Mouse (Mus musculus): ENCODE measurements around the gene Zdhhc13. TPM values are rescaled to one million over a fixed set of nuclear protein-coding genes. Genes with fewer than 3 reads are reported as not detected.

The Zdhhc13 gene
- polyA plus RNA-seq, 1 experiment from 2014 or later: 28.7 TPM

DNA sequence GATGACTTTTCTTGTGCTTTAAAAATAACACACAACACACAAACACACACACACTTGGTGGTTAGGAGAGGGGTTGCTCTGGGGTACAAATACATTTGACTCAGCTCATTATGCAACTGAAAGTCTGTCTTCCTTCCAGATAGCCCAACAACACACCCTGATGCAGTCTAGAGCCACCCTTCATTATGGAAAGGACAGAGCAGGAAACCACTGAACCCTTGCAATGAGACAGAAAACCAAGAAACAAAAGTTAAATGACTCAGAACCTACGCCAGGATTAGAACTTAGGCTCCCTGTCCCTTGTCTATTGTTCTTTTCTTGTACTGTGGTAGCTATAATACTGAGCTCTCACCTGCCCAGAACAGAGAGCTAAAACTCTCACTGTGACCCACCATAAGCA is 28.0 kb upstream of the Zdhhc13 start:
- Histone ChIP-seq H3K4me2 (ENCODE audit: low read depth, severe bottlenecking) (no peak overlapping the region), H3K9ac (ENCODE audit: low read length) (no peak overlapping the region), H3K36me3 (ENCODE audit: control insufficient read depth, insufficient read depth, low read length) (no peaks in the 10 kb centered on the region), H3K4me1 (ENCODE audit: control insufficient read depth, insufficient read depth, low read length) (no peaks in the 10 kb centered on the region), H3K27ac (replicated peaks; ENCODE audit: low read depth, low read length) (no peak overlapping the region), H3K9me3 (ENCODE audit: control insufficient read depth, low read length) (no peaks in the 10 kb centered on the region), H3K27me3 (ENCODE audit: control insufficient read depth, insufficient read depth, low read length) (no peaks in the 10 kb centered on the region), H3K4me3 (ENCODE audit: low read depth, low read length) (no peak overlapping the region)
- DNase-seq (ENCODE audit: low spot score) (no peak), ATAC-seq (ENCODE audit: insufficient number of reproducible peaks, low FRiP score, low TSS enrichment, low read depth) (no peak)
- 92% methylated on average over 1 of the region's 1 CpGs for WGBS

- Histone ChIP-seq H3K9me3 (ENCODE audit: control insufficient read depth, low read length) (no peaks in the 10 kb centered on the region), H3K27me3 (ENCODE audit: control insufficient read depth, insufficient read depth, low read length) (no peaks in the 10 kb centered on the region), H3K4me3 (ENCODE audit: low read depth, low read length) (no peak overlapping the region), H3K9ac (ENCODE audit: low read length) (no peak overlapping the region), H3K27ac (replicated peaks; ENCODE audit: low read depth, low read length) (no peak overlapping the region), H3K36me3 (ENCODE audit: control insufficient read depth, insufficient read depth, low read length) (no peaks in the 10 kb centered on the region), H3K4me1 (ENCODE audit: control insufficient read depth, insufficient read depth, low read length) (no peaks in the 10 kb centered on the region), H3K4me2 (ENCODE audit: low read depth, severe bottlenecking) (no peak overlapping the region)
- WGBS: 77% methylated on average over 1 of the region's 1 CpGs
- DNase-seq (ENCODE audit: low spot score) (no peak), ATAC-seq (ENCODE audit: insufficient number of reproducible peaks, low FRiP score, low TSS enrichment, low read depth) (no peak)
These were observed 26.5 kb upstream of the Zdhhc13 start for GRCm38 (mm10) chr7:48762289-48762688.

- Histone ChIP-seq H3K4me1 (ENCODE audit: control insufficient read depth, insufficient read depth, low read length) (no peaks in the 10 kb centered on the region), H3K9me3 (ENCODE audit: control insufficient read depth, low read length) (no peaks in the 10 kb centered on the region), H3K27ac (replicated peaks; ENCODE audit: low read depth, low read length) (no peak overlapping the region), H3K27me3 (ENCODE audit: control insufficient read depth, insufficient read depth, low read length) (no peaks in the 10 kb centered on the region), H3K9ac (ENCODE audit: low read length) (no peak overlapping the region), H3K4me3 (ENCODE audit: low read depth, low read length) (no peak overlapping the region), H3K36me3 (ENCODE audit: control insufficient read depth, insufficient read depth, low read length) (no peaks in the 10 kb centered on the region), H3K4me2 (ENCODE audit: low read depth, severe bottlenecking) (no peak overlapping the region)
- no peak for ATAC-seq (ENCODE audit: insufficient number of reproducible peaks, low FRiP score, low TSS enrichment, low read depth)
- DNase-seq (ENCODE audit: low spot score): no peak
- 78% methylated on average over 3 of the region's 3 CpGs for WGBS
These were observed 26.1 kb upstream of the Zdhhc13 start for GRCm38 (mm10) chr7:48762721-48763120.

DNA sequence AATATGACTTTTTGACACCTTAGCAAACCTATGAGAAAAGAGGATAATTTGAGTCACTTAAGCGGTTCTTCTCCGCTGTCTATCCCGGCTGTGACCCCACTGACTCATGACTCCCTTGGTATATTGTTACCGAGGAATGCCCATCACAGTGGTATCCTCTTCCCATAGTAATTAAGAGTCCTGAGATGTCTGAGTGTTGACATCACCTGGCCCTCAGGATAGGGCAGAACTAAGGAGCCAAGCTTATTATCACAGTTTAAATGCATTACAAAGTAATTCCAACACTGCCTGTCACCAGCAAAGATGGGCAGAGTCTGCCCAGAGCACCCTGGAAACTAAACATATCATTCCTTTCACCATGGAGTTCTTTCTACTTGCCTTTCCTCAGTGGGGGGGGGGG is 22.8 kb upstream of the Zdhhc13 start:
- H3K36me3 ChIP-seq (ENCODE audit: control insufficient read depth, insufficient read depth, low read length): no peaks in the 10 kb centered on the region
- 77% methylated on average over 4 of the region's 4 CpGs for WGBS
- ATAC-seq (ENCODE audit: insufficient number of reproducible peaks, low FRiP score, low TSS enrichment, low read depth): no peak

DNA sequence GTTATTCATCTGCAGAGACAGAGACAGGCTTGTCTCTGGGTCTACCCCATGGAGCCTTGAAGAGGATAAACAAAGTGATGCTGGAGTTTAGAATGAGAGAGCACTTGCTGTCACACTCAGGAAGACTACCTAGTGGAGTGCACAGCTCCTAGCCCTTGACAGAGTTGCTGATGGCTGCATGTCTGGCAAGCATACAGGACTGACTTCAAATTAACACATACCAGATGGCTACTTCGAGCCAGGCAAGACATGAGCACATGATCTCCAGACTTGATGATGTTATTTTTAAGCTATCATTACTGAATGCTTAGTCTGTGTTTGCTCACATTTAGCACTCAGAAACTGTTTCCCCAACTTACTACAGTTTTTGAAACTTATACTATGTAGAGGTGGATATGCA is 19.1 kb upstream of the Zdhhc13 start:
- DNase-seq (ENCODE audit: low spot score) (no peak), ATAC-seq (ENCODE audit: insufficient number of reproducible peaks, low FRiP score, low TSS enrichment, low read depth) (no peak)
- no peaks in the 10 kb centered on the region for H3K4me1 ChIP-seq (ENCODE audit: control insufficient read depth, insufficient read depth, low read length)

More for the DNA sequence above, 22.8 kb upstream of the Zdhhc13 start:
- H3K9ac ChIP-seq (ENCODE audit: low read length): no peak overlapping the region
- DNase-seq (ENCODE audit: low spot score): no peak
- no peaks in the 10 kb centered on the region for H3K9me3 ChIP-seq (ENCODE audit: control insufficient read depth, low read length)
- no peak overlapping the region for H3K4me2 ChIP-seq (ENCODE audit: low read depth, severe bottlenecking)
- no peak overlapping the region for H3K27ac ChIP-seq (replicated peaks; ENCODE audit: low read depth, low read length)
- no peaks in the 10 kb centered on the region for H3K4me1 ChIP-seq (ENCODE audit: control insufficient read depth, insufficient read depth, low read length)
- H3K27me3 ChIP-seq (ENCODE audit: control insufficient read depth, insufficient read depth, low read length): no peaks in the 10 kb centered on the region
- H3K4me3 ChIP-seq (ENCODE audit: low read depth, low read length): no peak overlapping the region

GRCm38 (mm10) chr7:48772060-48772734 is 16.6 kb upstream of the Zdhhc13 start:
- no peak overlapping the region for H3K27ac ChIP-seq (replicated peaks; ENCODE audit: low read depth, low read length)
- H3K9me3 ChIP-seq (ENCODE audit: control insufficient read depth, low read length): no peaks in the 10 kb centered on the region
- H3K4me1 ChIP-seq (ENCODE audit: control insufficient read depth, insufficient read depth, low read length): no peaks in the 10 kb centered on the region
- no peak overlapping the region for H3K9ac ChIP-seq (ENCODE audit: low read length)
- WGBS: 91% methylated on average over 2 of the region's 2 CpGs
- no peak overlapping the region for H3K4me3 ChIP-seq (ENCODE audit: low read depth, low read length)
- DNase-seq (ENCODE audit: low spot score) (no peak), ATAC-seq (ENCODE audit: insufficient number of reproducible peaks, low FRiP score, low TSS enrichment, low read depth) (no peak)
- no peaks in the 10 kb centered on the region for H3K27me3 ChIP-seq (ENCODE audit: control insufficient read depth, insufficient read depth, low read length)
- no peak overlapping the region for H3K4me2 ChIP-seq (ENCODE audit: low read depth, severe bottlenecking)
- H3K36me3 ChIP-seq (ENCODE audit: control insufficient read depth, insufficient read depth, low read length): no peaks in the 10 kb centered on the region

More for the DNA sequence above, 19.1 kb upstream of the Zdhhc13 start:
- Histone ChIP-seq H3K27ac (replicated peaks; ENCODE audit: low read depth, low read length) (no peak overlapping the region), H3K9ac (ENCODE audit: low read length) (no peak overlapping the region), H3K4me2 (ENCODE audit: low read depth, severe bottlenecking) (no peak overlapping the region), H3K4me3 (ENCODE audit: low read depth, low read length) (no peak overlapping the region), H3K9me3 (ENCODE audit: control insufficient read depth, low read length) (no peaks in the 10 kb centered on the region), H3K36me3 (ENCODE audit: control insufficient read depth, insufficient read depth, low read length) (no peaks in the 10 kb centered on the region), H3K27me3 (ENCODE audit: control insufficient read depth, insufficient read depth, low read length) (no peaks in the 10 kb centered on the region)
- WGBS: 60% methylated on average over 1 of the region's 1 CpGs

GRCm38 (mm10) chr7:48773333-48773732 is 15.5 kb upstream of the Zdhhc13 start:
- H3K4me1 ChIP-seq (ENCODE audit: control insufficient read depth, insufficient read depth, low read length): no peaks in the 10 kb centered on the region
- WGBS: 69% methylated on average over 5 of the region's 5 CpGs
- no peak for DNase-seq (ENCODE audit: low spot score)
- no peak overlapping the region for H3K4me2 ChIP-seq (ENCODE audit: low read depth, severe bottlenecking)
- H3K27ac ChIP-seq (replicated peaks; ENCODE audit: low read depth, low read length): no peak overlapping the region
- H3K9ac ChIP-seq (ENCODE audit: low read length): no peak overlapping the region
- H3K36me3 ChIP-seq (ENCODE audit: control insufficient read depth, insufficient read depth, low read length): no peaks in the 10 kb centered on the region
- H3K4me3 ChIP-seq (ENCODE audit: low read depth, low read length): no peak overlapping the region
- H3K9me3 ChIP-seq (ENCODE audit: control insufficient read depth, low read length): no peaks in the 10 kb centered on the region
- no peak for ATAC-seq (ENCODE audit: insufficient number of reproducible peaks, low FRiP score, low TSS enrichment, low read depth)
- no peaks in the 10 kb centered on the region for H3K27me3 ChIP-seq (ENCODE audit: control insufficient read depth, insufficient read depth, low read length)

DNA sequence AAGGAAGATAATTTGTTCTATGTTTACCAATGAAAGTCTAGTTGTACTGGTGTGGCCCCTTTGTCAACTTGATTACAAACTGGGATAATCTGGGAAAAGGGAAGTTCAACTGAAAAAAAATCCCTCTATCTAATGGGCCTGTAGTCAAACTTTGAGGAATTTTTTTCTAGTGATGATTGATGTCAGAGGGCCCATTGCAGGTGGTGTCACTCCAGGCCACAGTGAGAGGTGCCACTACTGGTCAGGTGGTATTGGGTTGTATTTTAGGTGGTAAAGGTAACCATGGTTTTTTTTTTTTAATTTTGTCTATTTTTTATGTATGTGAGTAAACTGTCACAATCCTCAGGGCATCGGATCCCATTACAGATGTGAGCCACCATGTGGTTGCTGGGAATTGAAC is 14.2 kb upstream of the Zdhhc13 start:
- H3K27ac ChIP-seq (replicated peaks; ENCODE audit: low read depth, low read length): no peak overlapping the region
- no peak overlapping the region for H3K9ac ChIP-seq (ENCODE audit: low read length)
- no peak overlapping the region for H3K4me3 ChIP-seq (ENCODE audit: low read depth, low read length)
- no peaks in the 10 kb centered on the region for H3K27me3 ChIP-seq (ENCODE audit: control insufficient read depth, insufficient read depth, low read length)
- no peak for ATAC-seq (ENCODE audit: insufficient number of reproducible peaks, low FRiP score, low TSS enrichment, low read depth)
- H3K9me3 ChIP-seq (ENCODE audit: control insufficient read depth, low read length): no peaks in the 10 kb centered on the region
- no peaks in the 10 kb centered on the region for H3K4me1 ChIP-seq (ENCODE audit: control insufficient read depth, insufficient read depth, low read length)
- H3K4me2 ChIP-seq (ENCODE audit: low read depth, severe bottlenecking): no peak overlapping the region
- no peak for DNase-seq (ENCODE audit: low spot score)
- 96% methylated on average over 1 of the region's 1 CpGs for WGBS
- H3K36me3 ChIP-seq (ENCODE audit: control insufficient read depth, insufficient read depth, low read length): no peaks in the 10 kb centered on the region

DNA sequence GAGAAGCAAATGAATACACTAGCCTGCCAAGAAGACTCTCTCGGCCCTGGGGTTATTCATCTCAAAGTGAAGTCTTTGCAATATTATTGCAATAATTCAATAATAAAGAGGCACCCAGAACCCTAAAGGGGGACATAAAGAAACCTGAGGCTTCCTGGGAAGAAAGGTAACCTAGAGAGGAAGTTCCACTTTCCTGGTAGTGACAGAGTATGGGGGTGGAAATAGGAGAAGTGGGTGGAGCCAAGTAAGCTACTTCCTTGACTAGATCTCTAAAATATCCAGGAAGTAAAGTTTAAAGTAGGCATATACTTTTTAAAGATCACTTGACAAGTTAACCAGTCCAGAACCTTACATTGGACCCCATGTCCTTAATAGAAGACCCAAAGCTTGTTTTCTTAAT is 13.4 kb upstream of the Zdhhc13 start:
- 77% methylated on average over 1 of the region's 1 CpGs for WGBS
- ATAC-seq (ENCODE audit: insufficient number of reproducible peaks, low FRiP score, low TSS enrichment, low read depth): no peak

More for the DNA sequence above, 13.4 kb upstream of the Zdhhc13 start:
- Histone ChIP-seq H3K9me3 (ENCODE audit: control insufficient read depth, low read length) (no peaks in the 10 kb centered on the region), H3K27ac (replicated peaks; ENCODE audit: low read depth, low read length) (no peak overlapping the region), H3K4me2 (ENCODE audit: low read depth, severe bottlenecking) (no peak overlapping the region), H3K4me1 (ENCODE audit: control insufficient read depth, insufficient read depth, low read length) (no peaks in the 10 kb centered on the region), H3K36me3 (ENCODE audit: control insufficient read depth, insufficient read depth, low read length) (no peaks in the 10 kb centered on the region), H3K27me3 (ENCODE audit: control insufficient read depth, insufficient read depth, low read length) (no peaks in the 10 kb centered on the region), H3K4me3 (ENCODE audit: low read depth, low read length) (no peak overlapping the region), H3K9ac (ENCODE audit: low read length) (no peak overlapping the region)
- no peak for DNase-seq (ENCODE audit: low spot score)
